Mouse (Mus musculus) hindbrain, embryonic 12.5 days (tissue): Measurements from ENCODE around the gene Ccdc154. TPM values are rescaled to one million over a fixed set of nuclear protein-coding genes. Genes with fewer than 3 reads are reported as not detected.

Source experiments
- ATAC-seq: fragments of 200-750 bp; cut with Nextera tagmentation; 2 replicates; pipeline ENCODE4 v1.8.0; 2017; ENCODE audit warnings: moderate TSS enrichment; ENCODE audit not compliant: low FRiP score
- H3K27ac ChIP-seq: fragments of 300-500 bp; sonication (generic); 2 replicates; pipeline ENCODE4 v1.5.1; 2016; ENCODE audit warnings: mild to moderate bottlenecking
- H3K27me3 ChIP-seq: fragments of 300-500 bp; sonication (generic); 2 replicates; pipeline ENCODE4 v1.6.1; 2016; ENCODE audit warnings: mild to moderate bottlenecking
- H3K36me3 ChIP-seq: fragments of 300-500 bp; sonication (generic); 2 replicates; pipeline ENCODE4 v1.6.1; 2016; ENCODE audit warnings: mild to moderate bottlenecking
- H3K4me1 ChIP-seq: fragments of 300-500 bp; sonication (generic); 2 replicates; pipeline ENCODE4 v1.6.1; 2016
- H3K4me2 ChIP-seq: fragments of 300-500 bp; sonication (generic); replicated peaks from 2 replicates; pipeline ENCODE4 v1.6.1; 2016; ENCODE audit warnings: mild to moderate bottlenecking
- H3K4me3 ChIP-seq: fragments of 300-500 bp; sonication (generic); 2 replicates; pipeline ENCODE4 v1.5.1; 2016; ENCODE audit warnings: mild to moderate bottlenecking
- H3K9ac ChIP-seq: fragments of 300-500 bp; sonication (generic); 2 replicates; pipeline ENCODE4 v1.6.1; 2016; ENCODE audit warnings: mild to moderate bottlenecking, moderate library complexity
- H3K9me3 ChIP-seq: fragments of 300-500 bp; sonication (generic); replicated peaks from 2 replicates; pipeline ENCODE4 v1.6.1; 2016; ENCODE audit warnings: mild to moderate bottlenecking
- WGBS: fragments of 180-500 bp; shearing (Covaris S2); methylation state at CpG from one replicate; pipeline ENCODE4 v1.1.7; 2016; 5-methylcytosine and 5-hydroxymethylcytosine counted together
- polyA plus RNA-seq: library from polyadenylated mRNA; unstranded; fragments of >200 nt; fragmentation: Nextera tagmentation; extraction: Ambion mirVana; gene quantifications from 2 replicates; pipeline ENCODE4 v1.2.1, GENCODE M21; 2016

The Ccdc154 gene
- polyA plus RNA-seq, 1 experiment from 2014 or later = not detected

- H3K9ac ChIP-seq = peak within 1 kb of the TSS; percentile 95
- H3K9me3 ChIP-seq = no peaks in the 10 kb centered on the region
- ATAC-seq = peak; percentile 24
- H3K36me3 ChIP-seq = peaks cover 14% of the 10 kb centered on the region
- H3K27ac ChIP-seq = peak within 1 kb of the TSS; percentile 83
- H3K4me3 ChIP-seq = peak within 1 kb of the TSS; percentile 99
- no peaks in the 10 kb centered on the region for H3K27me3 ChIP-seq
- H3K4me1 ChIP-seq = peaks cover 34% of the 10 kb centered on the region
- WGBS = under 1% methylated on average over 104 of the region's 104 CpGs
- H3K4me2 ChIP-seq = peak within 1 kb of the TSS; percentile 71
Observed at GRCm38 (mm10) chr17:25188150-25189031, 26.1 kb downstream of the Ccdc154 start, which contains the start of gene Unkl. Unkl (plus strand) TSS chr17:25188397.

- Histone ChIP-seq H3K27ac (no peak overlapping the region), H3K4me1 (peaks cover 30% of the 10 kb centered on the region), H3K4me3 (peak overlapping the region; percentile 99), H3K9ac (peak overlapping the region; percentile 95), H3K9me3 (no peaks in the 10 kb centered on the region), H3K4me2 (peak overlapping the region; percentile 71), H3K27me3 (no peaks in the 10 kb centered on the region), H3K36me3 (peaks cover 18% of the 10 kb centered on the region)
- WGBS = 3% methylated on average over 16 of the region's 16 CpGs
- ATAC-seq = no peak
Observed at GRCm38 (mm10) chr17:25189091-25189490, 26.8 kb downstream of the Ccdc154 start.

DNA sequence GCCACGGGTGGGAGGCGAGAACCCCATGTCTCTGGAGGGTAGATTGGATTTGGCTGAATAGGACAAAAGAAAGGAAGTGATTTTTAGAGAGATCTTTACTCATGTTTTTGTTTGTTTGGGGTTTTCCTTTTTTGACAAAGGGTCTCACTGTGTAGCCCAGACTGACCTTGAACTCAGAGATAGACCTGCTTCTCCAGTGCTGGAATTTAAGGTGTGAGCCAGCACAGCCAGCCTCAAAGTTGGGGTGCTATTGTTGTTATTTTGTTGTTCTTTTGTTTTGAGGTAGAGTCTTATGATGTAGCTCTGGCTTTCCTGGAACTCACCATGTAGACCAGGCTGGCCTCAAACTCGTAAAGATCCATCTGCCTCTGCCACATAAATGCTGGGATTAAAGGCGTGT, 40.1 kb downstream of the Ccdc154 start:
- no peaks in the 10 kb centered on the region for H3K27me3 ChIP-seq
- ATAC-seq = no peak
- H3K27ac ChIP-seq = no peak overlapping the region
- H3K4me1 ChIP-seq = no peaks in the 10 kb centered on the region
- H3K9ac ChIP-seq = no peak overlapping the region
- no peak overlapping the region for H3K4me3 ChIP-seq
- no peak overlapping the region for H3K4me2 ChIP-seq
- peaks cover 69% of the 10 kb centered on the region for H3K36me3 ChIP-seq
- 94% methylated on average over 4 of the region's 4 CpGs for WGBS
- no peaks in the 10 kb centered on the region for H3K9me3 ChIP-seq

DNA sequence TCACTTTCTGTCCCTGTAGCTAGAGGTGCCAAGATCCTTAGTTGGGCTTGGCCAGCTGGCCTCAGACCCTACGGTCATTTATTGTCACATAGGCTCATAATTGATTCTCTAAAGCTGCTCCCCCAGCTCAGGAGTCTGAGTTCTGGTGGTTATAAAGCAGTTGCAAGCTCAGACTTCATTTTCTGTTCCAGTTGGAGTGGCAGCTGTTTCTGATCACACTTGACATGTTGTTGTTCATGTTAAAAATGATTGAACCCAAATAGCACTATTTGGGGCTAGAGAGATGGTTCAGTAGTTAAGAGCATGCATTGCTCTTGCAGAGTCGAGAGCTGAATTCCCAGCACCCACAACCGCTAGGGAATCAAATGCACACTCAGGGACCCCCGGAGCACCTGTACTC, 47.7 kb downstream of the Ccdc154 start:
- WGBS = 93% methylated on average over 4 of the region's 4 CpGs

GRCm38 (mm10) chr17:25210680-25211466, 48.6 kb downstream of the Ccdc154 start:
- Histone ChIP-seq H3K27ac (no peak overlapping the region), H3K9me3 (no peaks in the 10 kb centered on the region), H3K27me3 (no peaks in the 10 kb centered on the region), H3K9ac (no peak overlapping the region), H3K36me3 (peaks cover 88% of the 10 kb centered on the region), H3K4me2 (no peak overlapping the region), H3K4me3 (no peak overlapping the region), H3K4me1 (no peaks in the 10 kb centered on the region)
- WGBS = 91% methylated on average over 15 of the region's 15 CpGs
- ATAC-seq = no peak

More for the DNA sequence above, 47.7 kb downstream of the Ccdc154 start:
- Histone ChIP-seq H3K36me3 (peaks cover 90% of the 10 kb centered on the region), H3K9me3 (no peaks in the 10 kb centered on the region), H3K4me2 (no peak overlapping the region), H3K27me3 (no peaks in the 10 kb centered on the region), H3K4me3 (no peak overlapping the region), H3K9ac (no peak overlapping the region), H3K4me1 (no peaks in the 10 kb centered on the region), H3K27ac (no peak overlapping the region)
- ATAC-seq = no peak

- Histone ChIP-seq H3K36me3 (peaks cover 89% of the 10 kb centered on the region), H3K9me3 (no peaks in the 10 kb centered on the region), H3K27me3 (no peaks in the 10 kb centered on the region), H3K27ac (no peak overlapping the region), H3K4me1 (no peaks in the 10 kb centered on the region), H3K4me2 (no peak overlapping the region), H3K4me3 (no peak overlapping the region), H3K9ac (no peak overlapping the region)
- ATAC-seq = no peak
- WGBS = 92% methylated on average over 4 of the region's 4 CpGs
Observed at GRCm38 (mm10) chr17:25211705-25212104, 49.4 kb downstream of the Ccdc154 start.

DNA sequence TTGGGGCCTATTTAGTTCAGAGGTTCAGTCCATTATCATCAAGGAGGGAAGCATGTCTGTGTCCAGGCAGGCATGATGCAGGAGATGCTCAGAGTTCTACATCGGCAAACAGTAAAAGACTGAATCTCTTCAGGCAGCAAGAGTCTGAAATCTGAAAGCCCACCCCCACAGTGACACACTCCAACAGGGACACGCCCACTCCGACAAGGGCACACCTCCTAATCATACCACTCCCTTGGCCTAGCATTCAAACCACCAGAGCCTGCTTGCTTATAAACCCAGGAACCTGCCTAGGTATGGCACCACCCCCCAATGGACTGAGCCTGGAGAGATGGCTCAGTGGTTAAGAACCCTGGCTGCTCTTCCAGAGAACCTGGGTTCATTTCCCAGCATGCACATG, 53.2 kb downstream of the Ccdc154 start:
- H3K9me3 ChIP-seq = no peaks in the 10 kb centered on the region
- H3K27ac ChIP-seq = no peak overlapping the region
- H3K4me1 ChIP-seq = no peaks in the 10 kb centered on the region
- H3K4me3 ChIP-seq = no peak overlapping the region
- ATAC-seq = no peak
- H3K36me3 ChIP-seq = peaks cover 72% of the 10 kb centered on the region
- H3K27me3 ChIP-seq = no peaks in the 10 kb centered on the region
- H3K9ac ChIP-seq = no peak overlapping the region
- no peak overlapping the region for H3K4me2 ChIP-seq
- 88% methylated on average over 3 of the region's 3 CpGs for WGBS

DNA sequence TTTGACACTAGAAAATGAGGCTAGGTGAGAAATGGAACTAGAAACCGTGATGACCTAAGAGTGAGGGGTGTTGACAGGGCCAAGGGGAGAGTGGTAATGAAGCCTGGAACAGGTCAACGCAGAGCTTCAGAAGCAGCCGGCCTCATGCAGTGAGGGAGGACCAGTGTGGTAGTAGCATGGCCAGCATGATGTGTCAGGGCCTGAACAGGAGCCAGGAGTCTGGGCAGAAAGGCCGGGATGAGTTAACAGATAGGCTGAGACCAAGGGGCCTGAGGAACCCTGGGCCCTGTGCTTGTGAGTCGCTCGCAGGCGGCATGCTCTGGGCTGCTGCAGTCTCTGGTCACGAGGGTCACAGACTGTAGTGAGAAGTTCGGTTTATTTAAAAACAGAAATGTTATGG, 56.7 kb downstream of the Ccdc154 start:
- 90% methylated on average over 9 of the region's 9 CpGs for WGBS
- H3K9me3 ChIP-seq = no peaks in the 10 kb centered on the region
- no peak overlapping the region for H3K4me3 ChIP-seq
- H3K9ac ChIP-seq = no peak overlapping the region
- no peak overlapping the region for H3K4me2 ChIP-seq
- H3K27ac ChIP-seq = no peak overlapping the region
- no peak for ATAC-seq
- H3K4me1 ChIP-seq = peaks cover 18% of the 10 kb centered on the region
- H3K36me3 ChIP-seq = peaks cover 43% of the 10 kb centered on the region
- no peaks in the 10 kb centered on the region for H3K27me3 ChIP-seq

- Histone ChIP-seq H3K27ac (no peak overlapping the region), H3K4me2 (no peak overlapping the region), H3K4me1 (peaks cover 18% of the 10 kb centered on the region), H3K36me3 (peaks cover 40% of the 10 kb centered on the region), H3K9me3 (no peaks in the 10 kb centered on the region), H3K27me3 (no peaks in the 10 kb centered on the region), H3K4me3 (no peak overlapping the region), H3K9ac (no peak overlapping the region)
- no peak for ATAC-seq
- WGBS = 93% methylated on average over 15 of the region's 15 CpGs
Observed at GRCm38 (mm10) chr17:25219492-25220295, 57.4 kb downstream of the Ccdc154 start.

DNA sequence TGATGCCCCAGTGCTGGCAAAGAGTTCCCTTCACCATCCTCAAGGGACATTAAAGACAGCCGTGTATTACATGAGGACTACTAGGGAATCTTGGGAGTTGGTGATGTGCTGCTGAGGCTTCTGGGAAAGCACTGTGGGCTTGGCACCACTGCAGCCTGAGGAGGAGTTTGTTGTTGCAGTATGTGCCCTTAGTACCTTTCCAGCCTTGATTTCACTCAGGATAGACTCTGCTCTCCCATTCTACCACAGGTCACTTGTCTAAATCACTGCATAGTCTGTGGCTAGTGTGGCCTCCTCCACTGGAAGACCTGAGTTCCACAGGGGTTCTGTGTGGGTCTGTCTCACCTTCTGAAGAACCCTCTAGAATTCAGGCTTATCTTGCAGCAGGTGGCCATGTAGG, 58.5 kb downstream of the Ccdc154 start:
- Histone ChIP-seq H3K4me1 (peaks cover 18% of the 10 kb centered on the region), H3K9ac (no peak overlapping the region), H3K4me2 (no peak overlapping the region), H3K9me3 (no peaks in the 10 kb centered on the region), H3K27me3 (no peaks in the 10 kb centered on the region), H3K4me3 (no peak overlapping the region), H3K36me3 (peaks cover 36% of the 10 kb centered on the region; the same call in 1 of the 2 replicates), H3K27ac (no peak overlapping the region)
- WGBS = 86% methylated on average over 1 of the region's 1 CpGs
- no peak for ATAC-seq
